Mouse (Mus musculus) midbrain, embryonic 10.5 days (tissue): ENCODE measurements around the gene Lrrc17. TPM values are rescaled to one million over a fixed set of nuclear protein-coding genes. Genes with fewer than 3 reads are reported as not detected.

Experiments used
- DNase-seq: peaks from one replicate; pipeline ENCODE4 v3.0.0-alpha.2; 2017; ENCODE audit warnings: low spot score
- H3K27ac ChIP-seq: fragments of 300-500 bp; sonication (generic); replicated peaks from 2 replicates; pipeline ENCODE4 v1.5.1; 2016; ENCODE audit warnings: mild to moderate bottlenecking
- H3K27me3 ChIP-seq: fragments of 300-500 bp; sonication (generic); 2 replicates; pipeline ENCODE4 v1.6.1; 2016; ENCODE audit warnings: low read depth, mild to moderate bottlenecking; ENCODE audit not compliant: poor library complexity, severe bottlenecking
- H3K36me3 ChIP-seq: fragments of 300-500 bp; sonication (generic); 2 replicates; pipeline ENCODE4 v1.6.1; 2016; ENCODE audit warnings: mild to moderate bottlenecking, moderate library complexity
- H3K4me1 ChIP-seq: fragments of 300-500 bp; sonication (generic); 2 replicates; pipeline ENCODE4 v1.6.1; 2016
- H3K4me3 ChIP-seq: fragments of 300-500 bp; sonication (generic); 2 replicates; pipeline ENCODE4 v1.5.1; 2016; ENCODE audit warnings: mild to moderate bottlenecking, moderate library complexity
- H3K9me3 ChIP-seq: fragments of 300-500 bp; sonication (generic); replicated peaks from 2 replicates; pipeline ENCODE4 v1.6.1; 2016; ENCODE audit warnings: mild to moderate bottlenecking
- WGBS: fragments of 180-500 bp; shearing (Covaris S2); methylation state at CpG from one replicate; pipeline ENCODE4 v1.1.7; 2016; 5-methylcytosine and 5-hydroxymethylcytosine counted together
- polyA plus RNA-seq: library from polyadenylated mRNA; unstranded; fragments of >200 nt; fragmentation: Nextera tagmentation; extraction: Ambion mirVana; gene quantifications from 2 replicates; pipeline ENCODE4 v1.2.1, GENCODE M21; 2016

Gene Lrrc17
- polyA plus RNA-seq, result 5.6 and 10.6 TPM in 2 replicates

DNA sequence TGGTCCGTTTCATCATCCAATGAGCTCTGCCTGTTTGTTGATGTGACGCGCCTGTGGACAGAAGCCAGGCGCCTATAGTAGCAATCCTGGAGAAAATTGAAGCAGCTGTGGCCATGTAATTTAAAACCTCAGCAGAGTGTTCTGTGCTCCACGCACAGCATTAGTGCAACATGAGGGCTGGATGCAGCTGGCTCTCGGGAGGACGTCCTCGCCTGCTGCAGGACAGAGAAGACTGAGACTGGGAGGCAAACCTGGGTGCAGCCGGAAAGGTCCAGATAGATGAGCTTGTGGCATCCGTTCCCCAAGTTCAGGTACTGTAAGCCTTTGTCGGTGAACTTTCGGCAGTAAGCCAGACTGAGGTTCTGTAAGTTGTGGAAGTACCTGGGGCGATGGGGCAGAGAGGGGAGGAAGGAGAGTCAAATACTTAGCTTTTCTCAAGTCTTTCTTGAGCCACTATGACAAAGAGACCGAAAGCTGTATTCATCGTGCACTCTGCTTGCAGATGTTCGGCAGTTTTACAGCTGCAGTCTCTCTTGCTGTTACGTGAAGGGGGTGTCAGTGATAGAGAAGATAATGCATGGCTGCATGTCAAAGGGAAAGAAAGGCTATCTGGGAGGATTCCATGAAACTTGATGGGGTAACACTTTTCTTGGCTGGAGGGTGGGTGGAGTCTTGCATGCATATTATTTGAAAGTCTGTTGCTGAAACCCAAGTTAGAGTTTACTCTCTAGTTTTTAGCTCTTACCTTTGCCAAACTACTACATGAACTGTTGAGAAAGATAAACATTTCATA is at the start of gene Lrrc17:
Gene Lrrc17 (plus strand): TSS at position 151 of the 793 bp plus-strand sequence.
- WGBS, result 69% methylated on average over 17 of the region's 17 CpGs
- H3K27ac ChIP-seq, result no peak within 1 kb of the TSS; the same call in 1 of the 2 replicates

GRCm38 (mm10) chr5:21494781-21495180 is 48.6 kb upstream of the Lrrc17 start:
- no peak overlapping the region for H3K4me3 ChIP-seq
- H3K27me3 ChIP-seq, result no peaks in the 10 kb centered on the region
- no peak overlapping the region for H3K27ac ChIP-seq
- peaks cover 11% of the 10 kb centered on the region for H3K4me1 ChIP-seq
- 63% methylated on average over 3 of the region's 3 CpGs for WGBS
- H3K9me3 ChIP-seq, result no peaks in the 10 kb centered on the region
- DNase-seq, result no peak
- H3K36me3 ChIP-seq, result no peaks in the 10 kb centered on the region

More for the DNA sequence above, at the start of gene Lrrc17:
- Histone ChIP-seq H3K27me3 (no peaks in the 10 kb centered on the region), H3K4me1 (peaks cover 24% of the 10 kb centered on the region), H3K9me3 (no peaks in the 10 kb centered on the region), H3K4me3 (no peak within 1 kb of the TSS), H3K36me3 (no peaks in the 10 kb centered on the region)
- peak; percentile 24 for DNase-seq

DNA sequence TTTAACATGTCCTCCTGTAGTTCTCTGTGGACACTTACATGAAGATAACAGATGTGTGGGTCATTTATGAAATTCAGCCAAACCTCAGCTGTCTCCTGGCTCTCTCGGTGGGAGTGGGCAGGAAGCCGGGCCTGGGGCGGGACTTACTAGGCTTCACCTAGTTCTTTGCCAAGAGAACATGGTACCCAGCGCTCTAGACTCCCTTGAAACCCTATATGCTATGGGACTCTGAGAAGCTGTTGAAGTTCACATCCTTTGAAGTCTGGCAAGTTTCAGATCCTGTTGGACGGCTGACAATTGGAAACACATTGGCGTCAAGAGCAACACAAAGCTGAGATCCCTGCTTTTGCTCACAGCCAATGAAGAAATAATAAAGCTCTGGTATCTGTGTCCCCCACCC is 47.0 kb upstream of the Lrrc17 start:
- Histone ChIP-seq H3K36me3 (no peaks in the 10 kb centered on the region), H3K4me1 (peaks cover 9% of the 10 kb centered on the region), H3K9me3 (no peaks in the 10 kb centered on the region), H3K27ac (no peak overlapping the region), H3K4me3 (no peak overlapping the region), H3K27me3 (no peaks in the 10 kb centered on the region)
- no peak for DNase-seq
- 75% methylated on average over 6 of the region's 6 CpGs for WGBS

GRCm38 (mm10) chr5:21496881-21497280 is 46.5 kb upstream of the Lrrc17 start:
- Histone ChIP-seq H3K27ac (no peak overlapping the region), H3K4me1 (peaks cover 3% of the 10 kb centered on the region; the same call in 1 of the 2 replicates), H3K27me3 (no peaks in the 10 kb centered on the region), H3K36me3 (no peaks in the 10 kb centered on the region), H3K4me3 (no peak overlapping the region), H3K9me3 (no peaks in the 10 kb centered on the region)
- WGBS, result 65% methylated on average over 3 of the region's 3 CpGs
- DNase-seq, result no peak

DNA sequence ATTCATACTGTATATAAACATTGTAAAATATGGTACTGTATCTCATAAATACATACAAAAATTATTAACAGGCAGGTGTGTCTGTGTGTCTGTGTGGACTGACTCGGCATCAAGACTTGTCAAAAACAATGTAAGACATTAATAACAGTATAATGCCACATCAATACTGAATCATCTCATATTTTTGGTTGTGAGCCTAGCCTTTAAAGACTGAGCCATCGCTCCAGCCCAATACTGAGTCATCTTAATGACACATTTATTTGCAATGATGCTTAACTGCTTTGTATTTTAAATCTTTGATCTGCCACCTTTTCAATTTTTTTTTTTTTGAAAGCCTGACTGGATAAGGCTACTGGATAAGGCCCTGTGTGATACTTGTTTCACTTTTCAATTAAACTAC is 44.9 kb upstream of the Lrrc17 start:
- H3K27ac ChIP-seq, result no peak overlapping the region
- no peak overlapping the region for H3K4me3 ChIP-seq
- no peak for DNase-seq
- H3K27me3 ChIP-seq, result no peaks in the 10 kb centered on the region
- H3K4me1 ChIP-seq, result peaks cover 3% of the 10 kb centered on the region; the same call in 1 of the 2 replicates
- no peaks in the 10 kb centered on the region for H3K9me3 ChIP-seq
- WGBS, result 95% methylated on average over 2 of the region's 2 CpGs
- H3K36me3 ChIP-seq, result no peaks in the 10 kb centered on the region

GRCm38 (mm10) chr5:21498925-21499324 is 44.4 kb upstream of the Lrrc17 start:
- Histone ChIP-seq H3K4me3 (no peak overlapping the region), H3K4me1 (peaks cover 3% of the 10 kb centered on the region; the same call in 1 of the 2 replicates), H3K9me3 (no peaks in the 10 kb centered on the region), H3K27ac (no peak overlapping the region), H3K36me3 (no peaks in the 10 kb centered on the region), H3K27me3 (no peaks in the 10 kb centered on the region)
- DNase-seq, result no peak
- 85% methylated on average over 11 of the region's 11 CpGs for WGBS

GRCm38 (mm10) chr5:21500133-21500532 is 43.2 kb upstream of the Lrrc17 start:
- no peaks in the 10 kb centered on the region for H3K36me3 ChIP-seq
- no peak for DNase-seq
- H3K27ac ChIP-seq, result peak overlapping the region; percentile 28; the same call in 1 of the 2 replicates
- H3K27me3 ChIP-seq, result no peaks in the 10 kb centered on the region
- 85% methylated on average over 10 of the region's 10 CpGs for WGBS
- H3K4me1 ChIP-seq, result no peaks in the 10 kb centered on the region
- H3K9me3 ChIP-seq, result no peaks in the 10 kb centered on the region
- no peak overlapping the region for H3K4me3 ChIP-seq

GRCm38 (mm10) chr5:21500941-21501340 is 42.4 kb upstream of the Lrrc17 start:
- Histone ChIP-seq H3K4me1 (no peaks in the 10 kb centered on the region), H3K4me3 (no peak overlapping the region), H3K36me3 (no peaks in the 10 kb centered on the region), H3K27me3 (no peaks in the 10 kb centered on the region), H3K27ac (no peak overlapping the region), H3K9me3 (no peaks in the 10 kb centered on the region)
- 93% methylated on average over 2 of the region's 2 CpGs for WGBS
- DNase-seq, result no peak

DNA sequence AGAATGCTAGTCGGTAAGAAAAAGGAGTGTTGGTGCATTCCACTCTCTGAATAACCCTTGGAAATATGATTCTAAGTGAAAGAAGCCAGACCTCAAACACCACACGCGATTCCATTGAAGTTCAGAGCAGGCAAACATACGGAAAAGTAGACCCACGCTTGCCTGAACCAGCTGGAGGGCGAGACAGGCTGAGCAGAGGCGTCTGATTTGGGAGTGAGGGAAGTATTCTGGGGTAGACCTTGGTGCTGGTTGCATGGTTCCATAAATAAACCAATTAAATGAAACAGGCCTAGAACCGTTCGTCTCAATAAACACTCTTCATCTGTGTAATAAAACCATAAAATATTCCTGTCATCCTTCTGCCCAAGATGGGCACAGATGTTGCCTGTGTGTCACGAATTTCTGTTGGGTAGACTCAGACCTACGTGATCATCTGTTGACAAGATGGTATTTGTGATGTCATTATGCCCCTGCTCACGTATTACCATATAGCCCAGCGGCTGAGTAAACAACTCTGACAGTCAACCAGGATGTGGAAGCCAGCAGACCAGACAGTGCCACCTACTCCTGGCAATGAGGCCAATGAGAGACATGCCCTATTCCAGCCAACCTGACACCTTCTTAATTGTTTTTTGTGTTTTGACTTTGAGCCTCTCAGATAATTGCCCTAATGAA is 40.3 kb upstream of the Lrrc17 start:
- Histone ChIP-seq H3K36me3 (no peaks in the 10 kb centered on the region), H3K27me3 (no peaks in the 10 kb centered on the region), H3K4me1 (no peaks in the 10 kb centered on the region), H3K9me3 (no peaks in the 10 kb centered on the region), H3K27ac (no peak overlapping the region), H3K4me3 (no peak overlapping the region)
- no peak for DNase-seq
- 92% methylated on average over 13 of the region's 13 CpGs for WGBS

- Histone ChIP-seq H3K36me3 (no peaks in the 10 kb centered on the region), H3K27me3 (no peaks in the 10 kb centered on the region), H3K27ac (no peak overlapping the region), H3K9me3 (no peaks in the 10 kb centered on the region), H3K4me3 (no peak overlapping the region), H3K4me1 (no peaks in the 10 kb centered on the region)
- 85% methylated on average over 8 of the region's 8 CpGs for WGBS
- no peak for DNase-seq
Measured at GRCm38 (mm10) chr5:21505159-21505558, 38.2 kb upstream of the Lrrc17 start.

GRCm38 (mm10) chr5:21506887-21507286 is 36.5 kb upstream of the Lrrc17 start:
- H3K27me3 ChIP-seq, result no peaks in the 10 kb centered on the region
- no peaks in the 10 kb centered on the region for H3K9me3 ChIP-seq
- H3K27ac ChIP-seq, result no peak overlapping the region
- no peak overlapping the region for H3K4me3 ChIP-seq
- WGBS, result 66% methylated on average over 1 of the region's 1 CpGs
- no peak for DNase-seq
- no peaks in the 10 kb centered on the region for H3K36me3 ChIP-seq
- no peaks in the 10 kb centered on the region for H3K4me1 ChIP-seq

GRCm38 (mm10) chr5:21509801-21510200 is 33.6 kb upstream of the Lrrc17 start:
- peaks cover 10% of the 10 kb centered on the region for H3K4me1 ChIP-seq
- no peak overlapping the region for H3K27ac ChIP-seq
- H3K9me3 ChIP-seq, result no peaks in the 10 kb centered on the region
- WGBS, result 87% methylated on average over 4 of the region's 4 CpGs
- H3K36me3 ChIP-seq, result no peaks in the 10 kb centered on the region
- H3K4me3 ChIP-seq, result no peak overlapping the region
- H3K27me3 ChIP-seq, result no peaks in the 10 kb centered on the region
- no peak for DNase-seq

GRCm38 (mm10) chr5:21513363-21513762 is 30.0 kb upstream of the Lrrc17 start:
- no peaks in the 10 kb centered on the region; the same call in 1 of the 2 replicates for H3K27me3 ChIP-seq
- WGBS, result 68% methylated on average over 10 of the region's 10 CpGs
- no peak for DNase-seq
- peaks cover 10% of the 10 kb centered on the region for H3K4me1 ChIP-seq
- no peaks in the 10 kb centered on the region for H3K9me3 ChIP-seq
- no peaks in the 10 kb centered on the region for H3K36me3 ChIP-seq
- peak overlapping the region; percentile 42; the same call in 1 of the 2 replicates for H3K27ac ChIP-seq
- H3K4me3 ChIP-seq, result no peak overlapping the region
